Mouse (Mus musculus): ENCODE results near the gene C130050O18Rik. TPM values are rescaled to one million over a fixed set of nuclear protein-coding genes. Genes with fewer than 3 reads are reported as not detected.

The C130050O18Rik gene
- not detected in 2 replicates for polyA plus RNA-seq (2012)

GRCm38 (mm10) chr5:139404801-139405401 lies at the start of gene C130050O18Rik:
Gene C130050O18Rik, plus strand, starts transcription at chr5:139405280.
- Histone ChIP-seq H3K27me3 (ENCODE audit: control insufficient read depth) (no peaks in the 10 kb centered on the region), H3K4me1 (ENCODE audit: control insufficient read depth) (peaks cover 30% of the 10 kb centered on the region), H3K36me3 (ENCODE audit: control insufficient read depth) (no peaks in the 10 kb centered on the region; the same call in 1 of the 2 replicates), H3K4me3 (replicated peaks) (no peak within 1 kb of the TSS), H3K9me3 (ENCODE audit: control insufficient read depth, low read length) (no peaks in the 10 kb centered on the region)
- no peak for TF ChIP-seq TAL1 (IDR thresholded peaks at IDR 0.05; ENCODE audit: low read length)
- no peak for TF ChIP-seq GATA1 (IDR thresholded peaks at IDR 0.05; ENCODE audit: low read length)

- Histone ChIP-seq H3K9me3 (ENCODE audit: control insufficient read depth, low read length) (no peaks in the 10 kb centered on the region), H3K4me1 (ENCODE audit: control insufficient read depth) (peaks cover 16% of the 10 kb centered on the region), H3K27me3 (ENCODE audit: control insufficient read depth) (no peaks in the 10 kb centered on the region), H3K36me3 (ENCODE audit: control insufficient read depth) (peaks cover 14% of the 10 kb centered on the region; the same call in 1 of the 2 replicates), H3K4me3 (replicated peaks) (no peak overlapping the region)
- no peak for TF ChIP-seq TAL1 (IDR thresholded peaks at IDR 0.05; ENCODE audit: low read length)
- no peak for TF ChIP-seq GATA1 (IDR thresholded peaks at IDR 0.05; ENCODE audit: low read length)
Measured at GRCm38 (mm10) chr5:139358653-139359052, 46.4 kb upstream of the C130050O18Rik start.

GRCm38 (mm10) chr5:139359244-139359643 lies 45.8 kb upstream of the C130050O18Rik start:
- Histone ChIP-seq H3K4me3 (replicated peaks) (no peak overlapping the region), H3K9me3 (ENCODE audit: control insufficient read depth, low read length) (no peaks in the 10 kb centered on the region), H3K27me3 (ENCODE audit: control insufficient read depth) (no peaks in the 10 kb centered on the region), H3K4me1 (ENCODE audit: control insufficient read depth) (peaks cover 15% of the 10 kb centered on the region), H3K36me3 (ENCODE audit: control insufficient read depth) (peaks cover 16% of the 10 kb centered on the region; the same call in 1 of the 2 replicates)
- TF ChIP-seq TAL1 (IDR thresholded peaks at IDR 0.05; ENCODE audit: low read length) (no peak), GATA1 (IDR thresholded peaks at IDR 0.05; ENCODE audit: low read length) (no peak)

DNA sequence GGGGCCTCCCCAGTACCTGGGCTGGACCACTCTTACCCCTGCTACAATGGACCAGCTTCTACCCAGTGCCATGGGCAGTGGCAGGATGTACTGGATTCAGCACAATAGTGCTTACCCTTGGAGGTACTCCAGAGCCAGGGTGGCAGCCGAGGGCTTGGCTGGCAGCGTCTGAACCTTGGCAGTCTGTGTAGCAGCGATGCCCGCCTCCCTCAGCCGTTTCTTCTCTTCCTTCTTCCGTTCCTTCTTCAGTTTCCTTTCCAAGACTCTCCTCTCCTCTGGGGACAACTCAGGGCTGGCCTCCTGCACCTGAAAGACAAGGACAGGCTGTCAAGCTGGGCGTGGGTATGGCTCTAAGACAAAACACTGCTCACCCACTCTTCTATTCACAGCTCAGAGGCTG lies 41.2 kb upstream of the C130050O18Rik start:
- peaks cover 19% of the 10 kb centered on the region for H3K36me3 ChIP-seq (ENCODE audit: control insufficient read depth)
- no peak overlapping the region for H3K4me3 ChIP-seq (replicated peaks)
- no peaks in the 10 kb centered on the region for H3K9me3 ChIP-seq (ENCODE audit: control insufficient read depth, low read length)
- no peaks in the 10 kb centered on the region for H3K27me3 ChIP-seq (ENCODE audit: control insufficient read depth)
- TF ChIP-seq GATA1 (IDR thresholded peaks at IDR 0.05; ENCODE audit: low read length) (no peak), TAL1 (IDR thresholded peaks at IDR 0.05; ENCODE audit: low read length) (no peak)
- H3K4me1 ChIP-seq (ENCODE audit: control insufficient read depth), result peaks cover 51% of the 10 kb centered on the region

- Histone ChIP-seq H3K36me3 (ENCODE audit: control insufficient read depth) (peaks cover 21% of the 10 kb centered on the region), H3K4me1 (ENCODE audit: control insufficient read depth) (peaks cover 51% of the 10 kb centered on the region), H3K9me3 (ENCODE audit: control insufficient read depth, low read length) (no peaks in the 10 kb centered on the region), H3K27me3 (ENCODE audit: control insufficient read depth) (no peaks in the 10 kb centered on the region), H3K4me3 (replicated peaks) (no peak overlapping the region)
- TF ChIP-seq TAL1 (IDR thresholded peaks at IDR 0.05; ENCODE audit: low read length), result no peak
- no peak for TF ChIP-seq GATA1 (IDR thresholded peaks at IDR 0.05; ENCODE audit: low read length)
Measured at GRCm38 (mm10) chr5:139364260-139364910, 40.7 kb upstream of the C130050O18Rik start.

DNA sequence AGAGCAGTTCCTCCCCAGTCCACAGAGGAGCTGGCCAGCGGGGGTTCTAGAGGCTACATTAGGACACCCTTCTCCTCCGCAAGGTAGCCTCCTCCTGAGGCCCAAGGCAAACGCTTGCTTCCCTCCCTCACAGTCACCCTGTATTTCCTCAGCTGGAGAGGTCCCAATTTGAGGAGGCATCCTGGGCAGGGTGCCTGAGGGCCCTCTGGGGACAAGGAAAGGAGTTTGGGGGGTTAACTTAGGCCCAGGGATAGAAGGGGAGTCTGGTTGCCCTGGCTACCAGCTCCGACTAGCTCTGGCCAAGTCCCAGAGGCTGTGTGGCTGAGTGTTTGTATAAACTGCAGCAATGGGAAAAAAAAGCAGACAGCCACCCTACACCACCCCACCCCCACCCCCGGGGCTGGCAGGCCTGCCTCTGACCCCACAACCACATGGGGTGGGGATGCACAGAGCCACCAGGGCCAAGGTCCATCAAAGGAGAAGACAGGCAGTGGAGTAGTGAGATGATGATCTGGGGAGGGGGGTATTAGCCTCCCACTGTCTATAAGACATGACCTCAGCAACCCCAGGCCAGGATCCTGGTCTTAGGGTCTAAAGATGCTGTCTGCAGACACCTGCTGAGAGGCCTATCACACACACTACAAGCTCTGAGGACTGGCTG lies 40.0 kb upstream of the C130050O18Rik start:
- Histone ChIP-seq H3K36me3 (ENCODE audit: control insufficient read depth) (peaks cover 27% of the 10 kb centered on the region), H3K4me3 (replicated peaks) (no peak overlapping the region), H3K4me1 (ENCODE audit: control insufficient read depth) (peaks cover 58% of the 10 kb centered on the region), H3K9me3 (ENCODE audit: control insufficient read depth, low read length) (no peaks in the 10 kb centered on the region), H3K27me3 (ENCODE audit: control insufficient read depth) (no peaks in the 10 kb centered on the region)
- no peak for TF ChIP-seq TAL1 (IDR thresholded peaks at IDR 0.05; ENCODE audit: low read length)

GRCm38 (mm10) chr5:139365827-139366226 lies 39.3 kb upstream of the C130050O18Rik start:
- no peaks in the 10 kb centered on the region for H3K9me3 ChIP-seq (ENCODE audit: control insufficient read depth, low read length)
- H3K4me1 ChIP-seq (ENCODE audit: control insufficient read depth), result peaks cover 66% of the 10 kb centered on the region
- H3K27me3 ChIP-seq (ENCODE audit: control insufficient read depth), result no peaks in the 10 kb centered on the region
- H3K4me3 ChIP-seq (replicated peaks), result no peak overlapping the region
- H3K36me3 ChIP-seq (ENCODE audit: control insufficient read depth), result peaks cover 27% of the 10 kb centered on the region
- TF ChIP-seq TAL1 (IDR thresholded peaks at IDR 0.05; ENCODE audit: low read length) (no peak), GATA1 (IDR thresholded peaks at IDR 0.05; ENCODE audit: low read length) (no peak)

GRCm38 (mm10) chr5:139366484-139366883 lies 38.6 kb upstream of the C130050O18Rik start:
- Histone ChIP-seq H3K9me3 (ENCODE audit: control insufficient read depth, low read length) (no peaks in the 10 kb centered on the region), H3K27me3 (ENCODE audit: control insufficient read depth) (no peaks in the 10 kb centered on the region), H3K36me3 (ENCODE audit: control insufficient read depth) (peaks cover 24% of the 10 kb centered on the region), H3K4me1 (ENCODE audit: control insufficient read depth) (peaks cover 72% of the 10 kb centered on the region), H3K4me3 (replicated peaks) (no peak overlapping the region)
- no peak for TF ChIP-seq GATA1 (IDR thresholded peaks at IDR 0.05; ENCODE audit: low read length)
- no peak for TF ChIP-seq TAL1 (IDR thresholded peaks at IDR 0.05; ENCODE audit: low read length)

DNA sequence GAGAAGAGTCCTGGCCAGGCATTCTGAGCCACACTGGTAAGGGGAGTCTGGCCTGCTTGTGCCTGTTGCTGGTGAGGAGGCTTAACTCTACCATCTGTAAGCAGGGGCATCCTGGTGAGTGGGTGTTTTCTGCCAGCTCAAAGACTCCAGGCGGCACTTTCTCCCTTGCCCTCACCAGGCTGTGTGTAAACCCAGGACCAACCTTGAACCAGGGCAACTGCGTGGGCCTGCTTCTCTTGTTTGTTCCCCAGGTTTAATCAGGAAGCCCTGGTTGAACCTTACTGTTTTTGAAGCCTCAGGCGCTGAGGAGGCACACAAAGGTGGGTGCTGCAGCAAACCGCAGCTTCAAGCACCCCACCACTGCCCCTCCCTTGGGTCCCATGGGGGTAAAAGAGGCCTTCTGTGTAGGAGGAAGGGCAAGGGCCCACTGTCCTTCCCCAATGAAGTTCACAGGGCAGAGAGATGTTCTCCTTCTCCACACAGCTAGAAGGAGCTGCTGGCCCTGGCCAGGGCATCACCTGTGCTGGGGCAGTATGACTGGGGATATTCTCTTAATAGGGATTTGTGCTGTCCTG lies 37.1 kb upstream of the C130050O18Rik start:
- H3K27me3 ChIP-seq (ENCODE audit: control insufficient read depth), result no peaks in the 10 kb centered on the region
- H3K9me3 ChIP-seq (ENCODE audit: control insufficient read depth, low read length), result no peaks in the 10 kb centered on the region
- TF ChIP-seq GATA1 (IDR thresholded peaks at IDR 0.05; ENCODE audit: low read length) (no peak), TAL1 (IDR thresholded peaks at IDR 0.05; ENCODE audit: low read length) (no peak)
- peaks cover 85% of the 10 kb centered on the region for H3K4me1 ChIP-seq (ENCODE audit: control insufficient read depth)
- no peak overlapping the region for H3K4me3 ChIP-seq (replicated peaks)
- peaks cover 17% of the 10 kb centered on the region for H3K36me3 ChIP-seq (ENCODE audit: control insufficient read depth)

Data from erythroblast, embryonic 14.5 days (primary cell).